Mouse (Mus musculus) splenic B cell, adult 2 months (primary cell): Measurements from ENCODE around the gene Olfr566.

ENCODE experiments used
- DNase-seq: peaks from one replicate; pipeline ENCODE4 v3.0.0-alpha.2; 2011; ENCODE audit warnings: low read depth, low spot score
- H3K27me3 ChIP-seq: 2 replicates; pipeline ENCODE4 v1.6.1; 2012; ENCODE audit warnings: mild to moderate bottlenecking, low read length, moderate library complexity, mixed read lengths; ENCODE audit not compliant: control insufficient read depth, poor library complexity, insufficient read depth, severe bottlenecking
- H3K36me3 ChIP-seq: 2 replicates; pipeline ENCODE4 v1.6.1; 2012; ENCODE audit warnings: mild to moderate bottlenecking, low read length, moderate library complexity, mixed read lengths; ENCODE audit not compliant: control insufficient read depth, poor library complexity, insufficient read depth, severe bottlenecking

Gene Olfr566

DNA sequence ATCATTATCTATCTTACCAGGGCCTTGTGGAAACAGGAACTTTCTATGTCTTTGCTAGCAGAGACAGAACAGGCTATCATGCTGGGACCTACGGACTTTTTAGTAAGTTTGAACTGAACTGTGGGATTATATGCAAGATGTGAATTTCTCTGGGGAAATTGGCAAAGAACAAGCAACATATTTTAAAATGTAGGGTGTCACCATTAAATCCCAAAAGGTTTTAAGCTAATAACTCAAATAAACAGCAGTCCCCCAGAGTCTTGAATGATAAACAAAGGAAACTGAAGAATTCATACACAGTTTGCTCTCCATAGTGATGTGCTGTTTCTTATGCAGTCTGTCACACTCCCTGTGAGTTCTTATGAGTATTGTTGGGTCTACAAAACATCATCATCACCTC lies at the start of gene Olfr566:
Gene Olfr566 (minus strand): TSS at position 101 of the 400 bp plus-strand sequence.
- Histone ChIP-seq H3K36me3 (no peaks in the 10 kb centered on the region), H3K27me3 (no peaks in the 10 kb centered on the region)
- DNase-seq, result no peak

DNA sequence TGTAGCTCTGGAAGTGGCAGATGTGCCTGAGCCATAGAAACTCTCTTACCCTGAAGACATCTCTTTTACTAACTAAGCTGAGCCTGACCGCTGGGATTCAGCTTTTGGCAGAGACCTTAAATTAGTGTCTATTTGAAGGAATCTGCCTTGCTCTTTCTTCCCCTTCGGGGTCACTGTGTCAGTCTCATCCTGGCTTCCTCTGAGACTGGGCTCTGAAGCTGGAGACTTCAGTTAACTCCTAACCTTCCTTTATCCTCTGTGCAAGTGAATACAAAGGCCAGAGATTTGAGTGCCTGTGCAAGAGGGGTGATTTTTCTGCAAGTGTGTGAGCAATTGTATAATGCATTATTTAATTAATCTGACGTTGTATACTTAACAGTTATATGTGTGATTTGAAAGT lies 32.2 kb upstream of the Olfr566 start, which contains the start of gene Olfr569:
Gene Olfr569 (minus strand): TSS at position 101 of the 400 bp plus-strand sequence.
- H3K27me3 ChIP-seq, result no peaks in the 10 kb centered on the region
- H3K36me3 ChIP-seq, result no peaks in the 10 kb centered on the region
- DNase-seq, result no peak

GRCm38 (mm10) chr7:102876822-102877221 lies 18.3 kb upstream of the Olfr566 start, which contains the start of gene Olfr568:
Olfr568 (plus strand) TSS chr7:102877122.
- Histone ChIP-seq H3K27me3 (no peaks in the 10 kb centered on the region), H3K36me3 (no peaks in the 10 kb centered on the region)
- no peak for DNase-seq

GRCm38 (mm10) chr7:102855807-102856206 lies 2.8 kb downstream of the Olfr566 start:
- DNase-seq, result no peak
- no peaks in the 10 kb centered on the region for H3K36me3 ChIP-seq

More at GRCm38 (mm10) chr7:102855807-102856206, 2.8 kb downstream of the Olfr566 start:
- H3K27me3 ChIP-seq, result no peaks in the 10 kb centered on the region
